Mouse (Mus musculus) spleen, adult 2 months (tissue): Measurements from ENCODE around the gene Ppp2r1b.

Source experiments
- CTCF ChIP-seq: fragments of 200-500 bp; IDR thresholded peaks from 2 replicates; pipeline ENCODE4 v1.5.1; 2011; ENCODE audit warnings: mild to moderate bottlenecking, inconsistent platforms; ENCODE audit not compliant: insufficient read depth, insufficient read length, insufficient replicate concordance; ENCODE audit errors: extremely low read depth
- POLR2A ChIP-seq: fragments of 200-500 bp; IDR thresholded peaks from 2 replicates; pipeline ENCODE4 v1.6.1; 2011; ENCODE audit warnings: low read depth, low read length, inconsistent platforms

DNA sequence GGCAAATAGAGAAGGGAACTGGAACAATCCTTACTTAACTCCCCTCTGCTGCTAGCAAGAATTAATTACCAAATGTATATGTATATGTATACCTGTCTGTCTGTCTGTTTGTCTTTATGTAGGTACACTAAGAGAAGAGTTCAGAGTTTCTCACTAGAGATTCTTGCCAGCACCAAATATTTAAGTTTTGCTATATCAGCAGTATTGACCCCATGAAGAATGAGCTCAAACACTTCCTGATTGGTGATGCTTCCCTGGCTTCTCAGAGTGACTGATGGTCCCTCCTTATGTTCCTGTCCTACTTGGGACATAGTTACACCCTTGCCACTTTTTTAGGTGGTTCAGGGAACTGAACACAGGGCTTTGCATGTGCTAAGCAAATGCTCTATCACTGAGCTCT is 84.9 kb downstream of the Ppp2r1b start:
- TF ChIP-seq CTCF: no peak
- TF ChIP-seq POLR2A: no peak
